Mouse (Mus musculus) layer of hippocampus, postnatal 14 days (tissue): ENCODE measurements around the gene Grik4. TPM values are rescaled to one million over a fixed set of nuclear protein-coding genes. Genes with fewer than 3 reads are reported as not detected.

ENCODE experiments used
- DNase-seq, 2 experiments: peaks; one replicate each; pipeline ENCODE4 v3.0.0; 2021 to 2022; ENCODE audit warnings: low spot score in 2 of 2, mixed read lengths in 1 of 2
- total RNA-seq, 2 experiments: library from RNA; stranded (reverse); gene quantifications; 2 replicates each; pipeline ENCODE4 v1.2.3; 2021

Gene Grik4
- total RNA-seq, 2 experiments from 2014 or later = 67.1 to 71.4 TPM

GRCm38 (mm10) chr9:42861238-42861637 lies 83.1 kb downstream of the Grik4 start:
- DNase-seq = no peak

DNA sequence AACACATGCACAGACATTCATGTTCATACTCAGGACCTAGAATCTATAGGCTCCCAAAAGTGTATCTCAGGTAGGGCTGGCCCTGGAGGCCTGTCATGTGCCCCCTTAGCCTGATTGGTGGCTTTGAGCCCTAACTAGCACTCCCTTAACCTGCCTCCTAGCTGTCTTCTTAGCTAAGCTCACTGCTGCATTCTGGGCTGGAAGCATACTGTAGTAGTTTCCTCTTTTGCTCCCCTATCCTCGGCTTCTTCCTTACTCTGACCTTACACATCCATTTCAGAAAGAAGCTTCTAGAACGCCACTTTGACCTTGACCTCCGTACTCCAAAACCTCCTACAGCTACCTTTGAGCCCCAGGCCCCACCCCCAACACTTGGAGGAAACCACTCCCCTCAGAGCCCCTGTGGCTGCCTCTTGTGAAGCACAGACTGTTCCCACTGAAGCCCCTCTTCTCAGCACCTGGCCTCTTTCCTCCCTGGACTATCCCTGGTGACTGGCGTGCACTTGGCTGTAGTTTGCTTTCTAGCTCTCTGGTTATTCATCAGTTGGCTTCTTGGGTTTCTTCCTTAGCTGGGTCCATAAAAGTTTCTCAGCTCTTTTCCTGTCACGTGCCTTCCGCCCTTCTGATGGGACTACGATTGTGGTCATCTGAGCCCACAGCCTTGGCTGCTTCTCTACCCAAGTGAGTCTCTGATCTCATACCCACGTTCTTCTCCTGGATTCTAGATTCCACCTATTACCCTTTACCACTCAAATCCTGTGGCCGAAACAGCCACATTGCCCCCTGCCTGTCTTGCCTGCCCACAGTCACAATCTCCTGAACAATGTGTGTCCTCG lies 84.1 kb downstream of the Grik4 start:
- no peak for DNase-seq

DNA sequence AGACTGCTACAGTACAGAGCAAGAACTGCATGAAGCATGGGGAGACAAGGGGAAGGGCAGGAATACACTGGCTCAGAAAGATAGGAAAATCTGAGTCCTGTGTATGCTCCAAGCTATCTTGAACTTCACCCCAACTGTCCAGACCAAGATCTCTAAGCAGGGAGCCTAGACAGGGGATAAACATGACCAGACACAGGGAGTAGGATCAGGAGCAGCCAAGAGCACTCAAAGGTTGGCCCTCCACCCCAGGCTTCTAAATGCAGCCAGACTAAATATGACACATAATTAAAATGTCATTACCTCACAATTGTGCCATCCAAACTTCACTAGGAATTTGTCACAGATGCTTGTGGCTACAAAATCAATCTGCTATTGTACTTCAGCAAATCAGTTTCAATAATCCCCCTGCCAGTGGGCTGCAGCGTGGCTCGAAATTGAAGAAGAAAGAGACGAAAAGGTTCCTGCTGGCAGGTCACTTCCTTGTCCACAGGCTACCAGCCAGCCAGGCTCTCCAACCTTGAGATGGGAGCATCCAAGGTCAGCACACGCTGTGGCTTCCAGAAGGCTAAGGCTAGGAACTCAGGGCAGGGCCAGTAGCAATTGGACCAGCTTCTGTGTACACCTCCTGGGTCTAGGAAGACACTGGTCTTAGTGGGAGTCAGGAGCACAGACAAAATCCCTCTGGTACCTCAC lies 85.1 kb downstream of the Grik4 start:
- DNase-seq = no peak

DNA sequence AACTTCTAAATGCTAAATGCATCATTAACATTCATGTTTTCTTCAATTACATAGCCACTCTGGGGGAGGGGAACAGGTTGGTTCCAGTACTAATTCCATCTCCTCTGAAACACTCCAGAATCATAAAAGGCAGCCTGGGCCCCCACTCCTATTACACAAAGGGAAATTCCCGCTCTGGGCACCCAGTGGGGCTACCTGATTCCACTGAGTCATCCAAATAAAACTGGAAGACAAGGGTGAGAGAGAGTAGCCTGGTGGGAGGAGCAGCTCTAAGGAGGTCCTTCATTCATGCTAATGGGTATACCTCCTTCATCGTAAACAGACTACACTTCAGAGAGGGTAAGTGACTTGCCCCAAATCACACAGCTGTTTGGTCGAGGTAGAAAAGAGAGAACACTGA lies 85.7 kb downstream of the Grik4 start:
- no peak for DNase-seq

- DNase-seq = no peak
Observed at GRCm38 (mm10) chr9:42857756-42858155, 86.5 kb downstream of the Grik4 start.

DNA sequence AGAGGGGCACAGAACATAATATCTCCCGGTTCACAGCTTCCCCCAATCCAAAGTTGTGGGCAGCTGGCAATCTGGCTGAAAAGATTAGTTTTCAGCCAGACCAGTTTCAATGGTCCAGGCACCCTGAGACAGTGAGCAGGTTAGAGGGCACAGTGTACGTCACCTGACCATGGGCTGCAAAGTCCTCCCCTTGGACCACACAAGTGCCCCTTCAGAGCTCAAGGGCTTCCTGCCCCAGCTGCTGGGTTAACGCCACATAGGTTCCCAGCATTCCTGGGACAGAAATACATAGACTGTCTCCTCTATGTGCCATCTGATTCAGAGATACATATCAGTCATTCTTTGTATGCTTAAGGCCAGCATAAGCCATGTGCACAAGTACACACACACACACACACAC lies 91.2 kb downstream of the Grik4 start:
- no peak for DNase-seq

- no peak for DNase-seq
Observed at GRCm38 (mm10) chr9:42850063-42850462, 94.2 kb downstream of the Grik4 start.

GRCm38 (mm10) chr9:42848061-42848460 lies 96.2 kb downstream of the Grik4 start:
- no peak for DNase-seq

- DNase-seq = peak; percentile 37 to 44
Observed at GRCm38 (mm10) chr9:42846676-42847425, 97.4 kb downstream of the Grik4 start.

GRCm38 (mm10) chr9:42846139-42846538 lies 98.2 kb downstream of the Grik4 start:
- DNase-seq = no peak

- no peak for DNase-seq
Observed at GRCm38 (mm10) chr9:42844301-42844700, 100.0 kb downstream of the Grik4 start.

- no peak for DNase-seq
Observed at GRCm38 (mm10) chr9:42838299-42838698, 106.0 kb downstream of the Grik4 start.

- DNase-seq = no peak
Observed at GRCm38 (mm10) chr9:42837498-42837897, 106.8 kb downstream of the Grik4 start.

DNA sequence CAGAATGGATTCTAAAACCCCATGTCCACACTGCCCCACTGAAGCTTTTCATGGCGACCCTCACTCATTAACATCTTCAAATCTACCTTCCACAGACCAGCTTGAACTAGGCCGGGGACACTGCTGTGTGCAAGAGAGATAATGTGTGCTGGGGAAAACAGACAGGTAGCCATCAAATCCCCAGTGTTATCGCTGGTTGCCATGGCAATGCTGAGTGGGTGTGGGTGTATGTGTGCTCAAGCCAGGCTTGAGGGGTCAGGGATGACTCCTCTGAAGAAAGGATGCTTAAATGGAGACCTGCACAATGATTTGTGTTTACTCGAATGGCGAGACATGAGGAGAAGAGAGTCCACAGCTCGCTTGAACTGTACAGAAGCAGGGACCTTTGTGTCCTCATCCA lies 112.7 kb downstream of the Grik4 start:
- DNase-seq = no peak

- no peak for DNase-seq
Observed at GRCm38 (mm10) chr9:42819247-42819646, 125.0 kb downstream of the Grik4 start.

GRCm38 (mm10) chr9:42816815-42817214 lies 127.5 kb downstream of the Grik4 start:
- DNase-seq = no peak

DNA sequence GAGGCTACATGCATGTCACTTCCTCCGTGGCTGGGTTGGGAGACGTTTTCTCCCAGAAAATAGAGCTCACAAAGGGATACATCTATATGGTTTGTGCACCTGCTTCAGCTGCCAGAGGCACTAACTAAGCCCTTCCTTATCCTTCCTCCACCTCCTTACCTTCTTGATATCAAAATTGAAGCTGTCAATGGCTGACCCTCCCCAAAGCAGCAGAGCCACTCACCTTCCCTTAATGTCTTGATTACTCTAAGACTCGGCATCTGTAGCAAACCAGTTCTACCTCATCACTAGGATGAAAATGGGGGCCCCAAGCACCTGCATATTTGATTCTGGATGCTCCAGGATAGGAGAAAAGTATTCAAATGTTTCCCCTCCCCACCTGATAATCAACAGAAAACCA lies 135.1 kb downstream of the Grik4 start:
- no peak for DNase-seq

DNA sequence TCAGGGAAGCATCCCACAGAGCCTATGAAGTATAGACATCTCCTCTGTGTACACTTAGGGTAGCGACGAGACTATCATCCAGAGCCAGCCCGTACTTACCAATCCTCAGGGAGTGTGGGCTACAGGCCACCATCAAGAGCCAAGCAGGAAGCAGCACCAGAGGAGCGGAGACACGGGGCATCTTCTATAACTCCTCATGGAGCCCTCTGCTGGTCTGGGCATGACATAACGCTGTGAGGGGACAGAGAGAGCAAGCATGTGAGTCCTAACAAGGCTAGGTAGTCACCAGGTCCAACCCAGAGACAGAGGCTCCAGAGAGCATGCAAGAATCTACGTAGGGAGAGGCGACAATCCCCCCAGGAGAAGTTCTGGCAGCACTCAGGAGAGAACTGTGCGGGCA lies 135.9 kb downstream of the Grik4 start:
- DNase-seq = no peak

- peak in 1 of 2 experiments; percentile 44 for DNase-seq
Observed at GRCm38 (mm10) chr9:42803061-42803491, 141.2 kb downstream of the Grik4 start.

DNA sequence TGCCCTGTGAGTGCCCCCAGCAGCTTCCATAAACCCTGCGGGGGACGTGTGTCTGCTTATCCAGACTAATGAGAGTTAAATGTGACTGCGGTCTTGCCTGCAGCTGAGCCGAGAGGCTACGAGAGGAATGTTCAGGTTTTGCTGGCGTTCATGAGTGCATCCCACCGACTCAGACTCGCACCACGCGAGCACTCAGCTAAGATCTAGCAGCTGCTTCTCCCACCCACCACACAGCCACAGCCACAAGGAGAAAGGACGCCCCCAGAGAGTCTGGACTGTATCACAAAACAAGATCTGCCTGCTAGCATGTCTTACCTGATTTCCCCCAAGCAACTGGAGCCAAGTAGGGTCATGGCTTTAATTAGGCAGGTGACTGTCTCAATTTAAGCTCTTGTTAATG lies 142.4 kb downstream of the Grik4 start:
- peak in 1 of 2 experiments; percentile 61 for DNase-seq

- no peak for DNase-seq
Observed at GRCm38 (mm10) chr9:42800138-42800537, 144.2 kb downstream of the Grik4 start.

- DNase-seq = no peak
Observed at GRCm38 (mm10) chr9:42799694-42800093, 144.6 kb downstream of the Grik4 start.
